Mouse (Mus musculus): Measurements from ENCODE around the gene Dclk1.

Gene Dclk1

DNA sequence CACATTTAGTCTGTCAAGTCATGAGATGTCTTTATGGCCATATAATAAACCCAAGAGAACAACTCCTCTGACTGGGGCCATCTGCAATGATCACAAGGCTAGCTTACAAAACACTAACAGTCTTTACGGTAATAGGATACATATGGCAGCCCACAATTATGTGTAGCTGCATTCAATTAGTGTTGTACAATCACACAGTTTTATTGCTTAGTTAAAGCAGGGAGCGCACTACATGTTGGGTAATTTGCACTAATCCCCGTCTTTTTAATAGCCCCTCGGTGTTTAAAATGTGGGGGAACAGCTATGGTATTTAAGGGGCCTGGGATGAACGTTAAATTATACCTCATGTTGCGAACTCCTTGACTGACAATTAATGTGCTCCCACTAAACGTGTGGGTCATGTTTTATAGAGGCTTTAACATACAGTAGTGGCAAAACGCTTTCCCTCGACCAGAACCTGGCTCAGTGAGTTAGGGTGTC, 254.3 kb downstream of the Dclk1 start:
- no peak for DNase-seq (ENCODE audit: low spot score in 2 of 2)

DNA sequence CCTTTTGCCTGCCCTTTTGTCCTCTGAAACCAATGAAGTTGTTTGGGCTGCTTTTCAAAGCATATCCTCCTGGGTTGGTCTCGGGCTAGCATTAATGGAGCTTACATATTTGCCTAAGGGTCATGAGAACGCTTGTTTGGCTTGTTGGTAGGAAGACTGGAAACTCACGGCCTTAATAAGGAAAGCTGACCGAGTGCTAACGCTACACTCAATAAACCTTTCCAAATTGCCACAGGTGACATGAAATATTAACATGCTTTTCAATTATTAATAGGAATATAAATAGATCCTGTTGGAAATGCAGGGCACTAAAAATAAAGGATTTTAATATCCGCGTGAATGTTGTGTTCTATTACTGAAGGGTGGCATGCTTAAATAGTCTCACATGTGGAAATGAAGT, 257.1 kb downstream of the Dclk1 start:
- DNase-seq (ENCODE audit: low spot score in 2 of 2): no peak

DNA sequence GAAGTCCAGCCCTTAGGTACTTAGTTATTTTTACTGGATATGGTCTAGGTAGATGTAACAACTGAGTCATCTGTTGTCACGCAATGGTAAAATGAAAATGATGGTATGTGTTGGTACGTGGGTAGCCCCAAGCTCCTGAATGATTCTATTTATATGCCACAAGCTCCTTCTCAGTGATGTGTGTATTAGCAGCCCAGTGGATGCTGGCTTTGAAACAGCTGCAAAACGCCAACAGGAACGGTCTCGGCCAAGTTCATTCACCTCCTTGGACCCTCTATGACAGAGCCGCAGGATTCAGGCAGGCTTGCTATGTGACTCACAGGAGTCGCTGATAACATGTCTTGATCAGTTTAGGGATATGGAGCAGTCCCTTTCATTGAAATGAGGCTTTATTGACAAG, 268.0 kb downstream of the Dclk1 start:
- DNase-seq (ENCODE audit: low spot score in 2 of 2): no peak

DNA sequence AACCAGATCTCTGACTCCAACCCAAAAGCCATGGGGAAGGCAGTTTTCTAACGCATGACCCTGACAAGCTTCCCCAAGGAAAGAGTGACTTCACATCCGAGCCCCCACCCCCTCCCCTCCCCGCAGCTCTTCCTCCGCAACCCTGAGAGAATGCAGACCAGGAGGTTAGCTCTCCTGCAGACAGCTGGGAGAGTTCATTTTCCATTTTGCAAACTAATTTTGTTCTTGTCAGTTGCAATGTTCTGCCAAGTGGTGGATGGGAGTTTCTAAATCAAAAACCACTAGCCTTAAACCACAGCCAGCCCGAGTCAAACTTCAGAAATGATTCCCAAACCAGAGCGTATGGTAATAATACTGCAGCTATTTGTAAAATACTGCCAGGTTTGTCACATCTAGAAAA, 269.5 kb downstream of the Dclk1 start:
- DNase-seq (ENCODE audit: low spot score in 2 of 2): no peak

DNA sequence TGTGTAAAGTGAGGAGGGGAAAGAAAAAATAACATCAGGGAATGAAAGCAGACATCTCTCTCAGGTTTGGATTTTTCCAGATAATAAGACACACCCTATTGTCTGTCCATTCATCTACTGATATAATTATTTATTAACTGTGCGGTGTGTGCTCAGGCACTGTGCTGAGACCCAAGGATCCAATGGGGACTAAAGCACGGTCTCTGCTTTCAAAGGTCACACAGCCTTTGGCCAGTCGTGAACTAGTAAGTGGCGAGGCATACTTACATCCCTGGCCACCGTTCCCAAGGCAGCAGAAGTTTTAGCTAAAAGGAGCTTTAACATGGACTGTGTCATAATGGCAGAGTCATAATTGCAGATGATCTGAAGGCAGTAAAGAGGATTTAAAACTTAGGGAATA, 273.8 kb downstream of the Dclk1 start:
- DNase-seq (ENCODE audit: low spot score in 2 of 2): no peak

DNA sequence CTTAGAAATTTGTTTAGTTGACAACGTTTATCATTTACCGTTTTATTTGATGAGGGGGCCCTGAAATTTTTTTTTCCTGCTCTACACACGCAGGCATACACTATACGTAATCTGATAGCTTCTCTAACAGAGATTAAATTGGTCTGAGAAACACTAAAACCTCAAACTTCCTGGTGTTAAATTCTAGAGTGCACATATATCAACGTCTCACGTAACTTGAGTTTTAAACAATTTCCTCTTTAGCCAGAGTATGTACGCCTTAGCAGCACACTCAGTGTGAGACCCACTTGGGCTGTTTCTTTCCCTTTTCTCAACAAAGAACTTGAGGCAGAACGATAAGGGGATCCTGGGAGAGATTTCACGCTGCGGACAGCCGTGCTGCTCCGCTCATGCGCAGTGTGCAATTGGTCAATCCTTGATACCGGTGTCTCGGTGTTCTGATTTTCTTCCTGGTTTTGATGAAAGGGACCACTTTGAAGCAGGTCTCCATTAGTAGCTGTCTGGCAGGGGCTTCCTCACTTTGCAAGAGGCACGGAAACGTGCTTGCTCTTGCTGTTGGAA, 275.4 kb downstream of the Dclk1 start:
- no peak for DNase-seq (ENCODE audit: low spot score in 2 of 2)

DNA sequence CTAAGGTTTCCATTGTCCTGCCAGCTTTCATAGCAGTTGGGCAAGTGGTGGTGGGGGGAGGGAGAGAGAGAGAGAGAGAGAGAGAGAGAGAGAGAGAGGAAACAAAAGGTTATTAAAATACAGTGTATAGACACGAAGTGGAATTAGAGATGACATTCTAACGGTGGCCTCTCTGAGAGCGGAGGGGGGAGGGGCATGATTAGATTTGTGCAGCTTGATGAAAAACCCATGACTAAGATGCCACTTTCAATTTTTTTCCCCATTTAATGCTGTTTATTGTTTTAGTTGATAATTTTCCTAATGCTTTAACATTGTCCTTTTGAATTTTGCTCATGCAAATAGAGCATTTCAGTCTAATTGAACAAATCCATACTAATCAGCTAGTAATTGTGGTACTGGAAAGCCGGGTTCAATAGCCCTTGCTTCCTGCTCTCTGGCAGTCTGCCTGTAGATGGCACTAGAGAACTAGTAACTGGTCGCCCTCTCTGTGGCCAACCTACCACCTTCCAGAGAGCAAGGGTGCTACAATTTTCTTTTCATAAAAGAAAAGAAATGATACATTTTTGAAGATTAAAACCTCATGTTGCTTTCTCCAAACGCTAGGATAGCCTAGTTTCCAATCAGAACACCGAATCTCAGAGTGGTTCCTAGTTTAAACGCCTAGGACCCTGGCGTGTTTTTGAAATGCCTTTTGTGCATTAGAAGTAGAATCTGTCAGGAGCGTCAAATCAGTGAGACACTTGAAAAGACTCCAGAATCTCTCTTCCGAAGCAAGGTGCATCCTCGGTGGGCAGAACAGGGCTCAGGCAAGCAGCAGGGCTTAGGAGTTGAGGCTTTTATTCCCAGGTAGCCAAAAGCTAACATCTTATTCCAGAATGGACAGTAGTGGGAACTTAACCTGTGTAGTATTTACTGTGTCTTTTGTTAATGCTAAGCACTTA, 278.3 kb downstream of the Dclk1 start:
- peak in 1 of 2 experiments; percentile 80 for DNase-seq (ENCODE audit: low spot score in 2 of 2)

DNA sequence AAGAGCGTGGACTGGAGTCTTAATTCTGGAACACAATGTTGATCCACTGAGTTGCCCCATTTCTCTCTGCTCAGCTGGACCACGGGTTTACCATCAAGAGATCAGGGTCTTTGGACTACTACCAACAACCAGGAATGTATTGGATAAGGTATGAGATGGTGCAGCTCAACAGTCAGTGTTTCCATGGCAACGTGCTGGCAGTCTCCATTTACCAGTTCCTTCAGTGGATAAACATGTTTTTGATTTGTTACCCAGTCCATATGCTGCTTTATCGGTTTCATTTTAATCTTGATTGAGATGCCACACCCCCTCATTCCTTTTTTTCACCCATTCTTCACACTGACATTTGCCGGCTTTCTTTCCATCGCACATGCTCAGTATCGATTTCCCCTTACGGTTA, 279.6 kb downstream of the Dclk1 start:
- DNase-seq (ENCODE audit: low spot score in 2 of 2): no peak

DNA sequence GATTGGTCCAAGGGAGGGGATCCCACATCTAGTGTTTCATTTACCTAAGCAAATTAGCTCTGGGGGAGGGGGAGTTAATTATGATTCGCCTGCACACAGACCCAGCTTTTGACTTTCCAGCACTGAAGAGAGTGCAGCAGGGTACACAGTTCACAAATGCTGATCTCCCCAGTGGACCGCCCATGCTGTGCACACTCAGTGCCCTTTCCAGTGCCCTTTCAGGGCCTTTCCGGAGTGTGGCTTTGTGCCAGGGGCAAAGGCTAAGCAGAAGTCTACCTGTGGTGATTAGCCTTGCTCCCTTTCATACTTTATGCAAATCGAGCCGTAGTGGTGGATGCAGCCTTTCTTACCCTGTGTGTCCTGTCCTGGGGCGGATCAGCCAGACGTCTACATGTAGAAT, 281.1 kb downstream of the Dclk1 start:
- DNase-seq (ENCODE audit: low spot score in 2 of 2): no peak

DNA sequence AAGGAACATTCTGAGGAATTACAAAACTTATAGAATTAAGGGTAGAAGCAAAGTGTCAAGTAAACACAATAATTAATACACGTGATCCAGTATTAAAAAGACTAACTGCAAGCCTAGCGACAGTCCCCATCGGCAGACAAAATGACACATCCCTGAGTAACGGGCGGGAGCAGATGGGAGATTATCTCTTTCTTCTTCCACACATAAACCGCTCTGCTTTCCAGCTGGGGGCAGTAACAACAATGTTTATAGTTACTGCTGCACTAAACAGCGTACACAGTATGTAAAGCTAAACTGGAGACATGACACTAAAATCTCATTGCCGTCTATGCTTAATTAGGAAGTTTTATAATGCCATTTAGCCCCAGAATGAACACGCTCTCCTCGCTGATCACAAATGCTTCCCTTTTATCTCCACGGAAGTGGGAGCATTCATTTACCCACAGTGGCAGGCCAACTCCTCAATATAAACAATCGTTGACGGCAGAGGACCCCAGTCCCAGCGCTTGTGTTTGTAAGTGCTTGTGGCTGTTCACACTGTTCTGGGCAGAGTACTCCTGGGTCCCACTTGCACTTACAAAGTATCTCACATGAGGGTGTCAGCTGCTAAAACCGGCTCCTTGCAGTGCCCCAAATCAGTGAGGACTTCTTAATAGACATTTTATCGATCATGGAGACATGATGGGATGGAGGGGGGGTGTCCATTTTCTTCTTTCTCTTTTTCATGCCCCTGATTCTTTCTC, 281.7 kb downstream of the Dclk1 start:
- DNase-seq (ENCODE audit: low spot score in 2 of 2): no peak

DNA sequence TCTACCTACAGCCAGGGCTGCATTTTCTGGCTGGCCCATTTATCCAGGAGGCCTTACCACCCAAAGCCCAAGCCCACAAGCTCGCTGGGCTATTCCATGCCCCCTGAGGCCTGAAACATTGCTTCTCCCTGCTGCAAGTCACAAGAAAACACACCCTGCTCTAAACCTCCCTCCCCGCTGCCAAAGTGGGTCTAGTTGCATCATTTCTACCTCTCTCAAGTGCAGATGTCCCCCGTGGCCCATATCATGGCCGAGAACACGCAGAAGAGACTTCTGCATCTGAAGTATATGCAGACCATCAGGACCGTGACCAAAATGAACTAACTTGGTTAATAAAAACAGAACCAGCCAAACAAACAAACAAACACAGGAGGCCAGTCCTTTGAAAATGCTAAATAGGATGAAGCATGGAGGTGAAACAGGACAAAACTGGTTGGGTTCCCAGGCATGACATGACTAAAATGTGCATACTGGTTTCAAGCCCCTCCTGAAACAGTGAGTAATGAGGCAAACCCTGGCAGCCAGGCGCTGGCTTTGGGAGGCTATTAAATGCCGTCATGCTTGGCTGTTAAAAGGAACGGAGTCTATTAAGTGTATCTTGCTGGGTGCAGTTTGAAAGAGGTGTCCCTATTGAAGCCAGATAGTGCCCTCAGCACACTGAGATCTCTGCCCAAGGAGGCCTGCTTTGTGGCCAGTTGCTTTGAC, 282.5 kb downstream of the Dclk1 start:
- no peak for DNase-seq (ENCODE audit: low spot score in 2 of 2)

DNA sequence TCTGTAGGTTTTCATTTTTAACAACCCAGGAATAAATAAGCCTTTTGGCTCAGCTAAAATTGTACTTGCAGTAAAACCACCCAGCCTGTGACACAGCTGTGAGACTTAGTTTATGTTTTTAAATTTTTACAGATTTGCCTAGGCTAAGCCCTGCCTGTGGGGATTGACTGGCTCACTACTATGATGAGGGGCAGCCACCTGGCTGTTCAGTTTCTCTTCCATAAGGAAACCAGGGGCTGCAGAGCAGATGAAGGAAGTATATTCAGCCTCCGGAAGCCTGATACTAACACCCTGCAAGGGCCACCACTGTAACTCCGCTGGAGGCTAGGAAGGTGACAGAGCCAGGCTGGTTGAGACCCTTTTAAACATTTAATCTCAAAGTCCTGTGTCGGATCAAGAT, 284.3 kb downstream of the Dclk1 start:
- no peak for DNase-seq (ENCODE audit: low spot score in 2 of 2)

DNA sequence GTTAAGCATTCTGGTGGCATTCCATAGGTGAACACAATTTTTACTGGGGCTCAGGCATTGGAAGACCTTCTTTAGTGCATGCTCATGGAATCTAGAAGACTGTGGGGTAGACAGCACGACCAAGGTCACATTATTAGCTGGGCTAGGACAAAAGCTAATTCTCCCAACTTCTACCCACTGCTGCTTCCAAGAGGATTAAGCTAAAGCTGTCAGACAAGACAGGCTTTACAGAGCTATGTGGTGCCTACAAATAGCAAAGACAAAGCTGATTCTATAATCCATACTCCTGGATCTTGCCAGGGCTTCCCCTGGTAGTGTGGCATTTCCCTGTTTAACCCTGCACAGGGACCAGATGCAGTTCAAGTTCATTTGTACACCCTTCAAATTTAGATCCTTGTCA, 285.4 kb downstream of the Dclk1 start:
- DNase-seq (ENCODE audit: low spot score in 2 of 2): no peak

DNA sequence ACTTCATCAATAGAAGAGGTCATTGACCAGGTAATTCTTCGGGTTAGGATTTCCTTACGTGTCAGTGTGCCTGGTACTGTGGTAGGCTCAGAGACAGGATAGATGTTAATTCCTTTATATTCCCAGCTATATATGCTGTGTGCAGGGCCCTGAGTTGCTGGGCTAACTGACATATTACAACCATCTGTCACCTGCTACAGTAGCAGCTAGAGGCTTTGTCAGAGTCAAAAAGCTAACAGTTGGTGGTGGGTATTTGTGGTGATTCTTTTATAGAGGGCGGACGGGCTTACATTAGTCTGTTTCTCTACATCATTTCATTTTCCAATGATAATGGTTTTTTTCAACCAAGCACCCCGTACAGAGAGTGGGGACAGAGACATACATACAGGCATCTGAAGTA, 285.8 kb downstream of the Dclk1 start:
- no peak for DNase-seq (ENCODE audit: low spot score in 2 of 2)

DNA sequence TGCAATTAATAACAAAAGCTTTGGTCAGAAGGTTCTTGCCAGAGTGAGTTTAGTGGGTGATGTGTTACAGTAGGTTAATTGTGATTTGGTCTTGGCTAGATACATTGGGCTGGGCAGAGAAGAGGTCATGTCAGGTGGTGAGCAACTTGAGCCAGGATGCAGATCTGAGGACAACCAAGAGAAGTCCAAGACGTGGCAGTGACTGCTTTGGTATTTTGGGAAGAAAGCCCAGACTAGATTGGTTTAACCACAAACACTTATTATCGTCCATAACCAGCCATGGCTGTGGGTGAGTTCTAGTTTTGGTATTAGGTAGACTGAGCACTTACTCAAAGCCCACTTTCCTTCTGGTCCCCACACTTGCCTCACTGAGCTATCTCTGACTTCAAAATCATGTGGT, 287.2 kb downstream of the Dclk1 start:
- no peak for DNase-seq (ENCODE audit: low spot score in 2 of 2)

DNA sequence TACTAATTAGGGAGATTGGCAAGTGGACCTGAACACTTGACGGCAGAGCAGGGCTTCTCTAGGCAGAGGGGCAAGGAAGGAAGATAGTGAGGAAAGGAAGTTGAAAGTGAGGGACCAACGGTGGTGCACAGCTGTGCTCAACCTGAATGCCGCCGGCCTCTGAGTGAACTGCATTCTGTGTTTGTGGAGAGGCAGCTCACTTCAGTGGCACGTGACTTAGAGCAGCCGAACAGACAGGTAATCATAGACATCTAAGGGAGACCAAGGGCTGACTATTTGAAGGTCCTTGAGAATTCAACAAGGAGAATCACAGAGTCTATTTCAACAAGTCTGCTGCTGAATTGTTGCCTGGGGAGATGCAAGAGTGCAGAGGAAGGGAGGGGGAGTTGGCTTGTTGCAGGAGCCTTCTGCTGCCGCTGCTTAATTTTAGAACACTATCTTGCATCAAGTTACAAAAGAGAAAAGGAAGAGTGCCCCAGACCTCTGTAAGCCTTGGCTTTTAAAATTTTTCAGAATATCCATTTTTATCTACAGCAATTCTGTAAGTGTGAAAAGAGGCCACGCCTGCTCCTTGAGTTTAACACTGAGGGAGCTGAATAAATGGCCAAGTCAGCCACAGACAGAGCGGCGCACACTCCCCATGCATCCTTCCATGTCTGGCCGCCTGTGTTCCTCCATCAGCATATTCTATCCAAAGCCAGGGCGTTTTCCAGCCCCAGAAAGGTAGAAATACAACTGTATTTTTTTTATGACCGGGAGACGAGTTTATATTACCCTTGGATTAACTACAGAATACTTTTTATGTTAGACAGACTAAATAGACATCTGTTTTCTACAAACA, 289.3 kb downstream of the Dclk1 start:
- DNase-seq (ENCODE audit: low spot score in 2 of 2): no peak

DNA sequence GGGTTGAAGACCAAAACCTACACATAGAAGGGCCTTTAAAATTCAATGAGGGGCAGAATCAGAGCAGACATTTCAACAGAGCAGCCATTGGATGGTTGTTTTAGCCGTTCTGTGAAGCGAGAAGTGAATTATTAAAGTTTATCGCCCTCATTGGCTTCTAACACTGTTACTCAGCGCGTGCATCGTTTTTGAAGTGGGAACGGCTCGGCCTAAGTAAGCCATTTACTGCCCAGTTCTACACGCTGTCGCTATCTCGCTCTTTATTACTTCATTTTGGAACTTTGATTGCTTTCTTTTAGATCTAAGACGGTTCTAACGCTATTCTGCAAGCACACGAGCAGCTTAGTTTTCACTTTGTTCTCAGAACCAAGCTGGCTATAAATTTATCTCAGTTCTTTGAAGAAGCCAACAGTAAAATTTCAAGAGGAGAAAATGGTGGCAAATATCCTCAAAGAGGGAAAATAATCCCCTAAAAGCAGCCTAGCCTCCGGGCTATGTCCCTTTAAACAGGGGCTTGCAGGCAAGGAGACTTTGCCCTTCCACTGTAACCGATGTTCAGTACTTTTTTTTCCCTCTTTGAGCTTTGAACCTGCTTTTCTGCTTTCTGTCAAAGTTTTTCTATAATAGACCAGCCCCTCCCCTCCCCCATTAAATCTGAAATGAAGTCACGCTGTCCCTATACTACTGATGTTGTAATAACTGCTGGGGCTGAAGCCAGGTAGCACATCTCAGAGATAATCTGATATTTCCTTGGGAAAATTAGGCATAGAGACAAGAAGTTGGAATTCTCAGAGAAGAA, 290.2 kb downstream of the Dclk1 start:
- DNase-seq (ENCODE audit: low spot score in 2 of 2): no peak

DNA sequence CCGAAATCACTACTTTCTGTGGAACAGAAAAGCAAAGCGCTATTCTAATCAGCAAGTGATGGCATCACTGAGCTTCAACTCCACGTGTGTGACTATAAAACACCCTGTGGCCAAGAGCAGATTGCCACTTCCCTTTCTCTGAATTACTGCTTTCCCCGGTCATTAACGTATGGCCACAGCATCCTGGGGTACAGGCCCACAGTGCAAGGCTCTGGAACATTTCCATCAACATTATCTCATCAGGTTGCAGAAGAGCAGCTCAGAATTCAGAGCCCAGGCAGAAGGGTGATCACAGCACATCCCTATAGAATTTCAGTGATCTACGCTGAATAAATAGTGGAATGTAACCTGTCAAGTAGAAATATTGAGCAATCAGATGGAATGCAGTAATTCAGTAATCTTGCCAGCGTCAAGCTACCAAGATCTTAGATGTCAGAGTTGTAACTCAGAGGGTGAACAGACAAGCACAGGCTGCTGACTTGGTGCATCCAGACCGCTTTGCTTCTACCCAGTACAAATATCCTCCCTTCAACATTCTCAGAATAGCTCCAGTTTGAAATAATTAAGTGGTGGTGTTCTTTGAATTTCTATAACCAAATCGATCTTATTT, 293.5 kb downstream of the Dclk1 start:
- no peak for DNase-seq (ENCODE audit: low spot score in 2 of 2)

DNA sequence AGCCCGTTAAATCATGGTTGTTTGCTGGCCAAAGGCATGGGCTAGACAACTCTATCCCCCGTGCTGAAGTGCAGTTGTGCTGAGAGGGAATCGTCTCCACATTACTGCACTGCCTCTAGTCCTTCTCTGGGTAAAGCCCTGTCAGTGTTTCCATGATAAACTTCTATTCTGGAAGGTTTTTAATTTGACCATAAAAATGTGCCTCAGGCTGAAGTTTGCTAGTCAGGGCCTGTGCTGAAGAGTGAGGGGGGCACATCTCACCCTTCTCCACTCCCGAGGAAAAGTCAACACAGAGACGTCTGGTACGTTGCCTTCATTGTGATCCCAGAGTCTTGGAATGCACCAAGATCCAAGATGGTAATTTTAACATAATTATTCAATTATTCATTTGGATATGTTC, 294.7 kb downstream of the Dclk1 start:
- DNase-seq (ENCODE audit: low spot score in 2 of 2): no peak

DNA sequence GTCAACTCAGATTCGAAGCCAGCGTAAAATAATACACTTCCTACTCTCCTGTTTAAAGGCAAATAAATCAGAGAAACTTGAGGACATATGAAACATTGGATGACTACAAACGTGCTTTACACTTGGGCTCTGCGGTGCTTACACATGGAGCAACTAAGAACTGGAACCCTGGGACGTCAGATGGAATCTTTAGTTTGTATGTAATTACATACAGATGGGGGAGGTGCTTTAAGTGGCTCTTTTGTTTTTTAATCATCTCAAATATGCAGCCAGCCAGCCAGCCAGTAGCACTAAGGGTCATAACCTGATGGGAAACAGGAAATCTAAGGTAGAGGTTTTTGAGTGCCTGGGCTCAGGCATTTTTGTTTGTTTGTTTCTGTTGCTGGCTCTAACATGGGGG, 295.6 kb downstream of the Dclk1 start:
- DNase-seq (ENCODE audit: low spot score in 2 of 2): no peak
